Mouse (Mus musculus): Measurements from ENCODE around the gene Clstn1. TPM values are rescaled to one million over a fixed set of nuclear protein-coding genes. Genes with fewer than 3 reads are reported as not detected.

Gene Clstn1
- polyA plus RNA-seq, 1 experiment from 2014 or later: 138 TPM

DNA sequence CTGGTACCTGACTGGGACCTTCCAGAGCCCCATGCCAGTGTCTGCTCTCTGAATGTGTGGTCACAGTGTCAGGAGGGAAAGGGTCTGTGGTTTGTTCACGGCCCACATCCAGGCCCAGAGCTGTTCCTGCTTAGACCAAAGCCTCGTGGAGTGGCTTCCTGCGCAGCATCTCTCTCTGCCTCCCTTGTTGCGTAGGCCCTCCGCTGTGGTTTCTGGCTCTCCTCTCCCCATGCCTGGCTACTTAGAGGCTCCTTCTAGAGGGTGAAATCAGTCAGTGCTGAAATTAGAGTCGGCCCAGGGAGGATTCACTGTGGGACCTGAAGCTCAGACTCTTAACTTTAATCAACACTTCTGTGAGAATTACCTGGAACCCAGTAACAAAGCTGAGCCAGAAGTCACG lies 32.4 kb upstream of the Clstn1 start:
- Histone ChIP-seq H3K4me2 (replicated peaks) (no peak overlapping the region), H3K9ac (no peak overlapping the region), H3K27me3 (no peaks in the 10 kb centered on the region), H3K27ac (no peak overlapping the region), H3K36me3 (peaks cover 9% of the 10 kb centered on the region), H3K9me3 (replicated peaks) (no peaks in the 10 kb centered on the region), H3K4me3 (no peak overlapping the region), H3K4me1 (peaks cover 8% of the 10 kb centered on the region; the same call in 1 of the 2 replicates)
- WGBS: 78% methylated on average over 7 of the region's 7 CpGs
- ATAC-seq (ENCODE audit: low FRiP score): no peak

GRCm38 (mm10) chr4:149556111-149556510 lies 30.2 kb upstream of the Clstn1 start:
- ATAC-seq (ENCODE audit: low FRiP score): no peak
- no peaks in the 10 kb centered on the region for H3K9me3 ChIP-seq (replicated peaks)
- 90% methylated on average over 4 of the region's 4 CpGs for WGBS

DNA sequence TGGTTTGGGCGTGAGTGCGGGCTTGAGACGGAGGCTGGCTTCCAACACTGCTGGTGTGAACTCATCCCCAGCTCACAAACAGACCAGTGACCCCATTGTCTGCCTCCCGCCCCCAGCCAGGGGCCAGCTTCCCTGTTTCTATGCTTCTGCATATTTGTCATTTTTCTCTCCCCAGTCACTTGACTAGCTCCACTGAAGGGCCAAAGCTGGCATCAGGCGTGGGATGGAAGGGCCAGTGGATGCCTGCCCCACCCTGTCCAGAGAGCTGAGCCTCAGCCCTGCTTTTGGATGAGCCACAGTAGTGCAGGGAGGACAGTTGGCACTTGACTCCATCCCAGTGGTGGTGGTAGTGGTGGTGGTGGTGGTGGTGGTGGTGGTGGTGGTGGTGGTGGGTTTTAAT lies 28.4 kb upstream of the Clstn1 start:
- no peak overlapping the region for H3K4me3 ChIP-seq
- no peaks in the 10 kb centered on the region for H3K27me3 ChIP-seq
- H3K9me3 ChIP-seq (replicated peaks): no peaks in the 10 kb centered on the region
- ATAC-seq (ENCODE audit: low FRiP score): no peak
- H3K4me1 ChIP-seq: peaks cover 19% of the 10 kb centered on the region
- peaks cover 22% of the 10 kb centered on the region for H3K36me3 ChIP-seq
- no peak overlapping the region for H3K4me2 ChIP-seq (replicated peaks)
- no peak overlapping the region for H3K9ac ChIP-seq
- no peak overlapping the region for H3K27ac ChIP-seq
- 86% methylated on average over 5 of the region's 5 CpGs for WGBS

More at GRCm38 (mm10) chr4:149556111-149556510, 30.2 kb upstream of the Clstn1 start:
- no peak overlapping the region for H3K27ac ChIP-seq
- H3K4me2 ChIP-seq (replicated peaks): no peak overlapping the region
- H3K27me3 ChIP-seq: no peaks in the 10 kb centered on the region
- peaks cover 6% of the 10 kb centered on the region; the same call in 1 of the 2 replicates for H3K4me1 ChIP-seq
- no peak overlapping the region for H3K9ac ChIP-seq
- H3K4me3 ChIP-seq: no peak overlapping the region
- H3K36me3 ChIP-seq: peaks cover 22% of the 10 kb centered on the region

- no peaks in the 10 kb centered on the region for H3K27me3 ChIP-seq
- ATAC-seq (ENCODE audit: low FRiP score): no peak
- no peak overlapping the region for H3K9ac ChIP-seq
- H3K9me3 ChIP-seq (replicated peaks): no peaks in the 10 kb centered on the region
- no peak overlapping the region for H3K4me3 ChIP-seq
- H3K27ac ChIP-seq: no peak overlapping the region
- H3K36me3 ChIP-seq: peaks cover 22% of the 10 kb centered on the region
- H3K4me1 ChIP-seq: peaks cover 24% of the 10 kb centered on the region
- no peak overlapping the region for H3K4me2 ChIP-seq (replicated peaks)
- WGBS: 90% methylated on average over 3 of the region's 3 CpGs
Observed at GRCm38 (mm10) chr4:149558389-149558788, 27.9 kb upstream of the Clstn1 start.

- Histone ChIP-seq H3K4me1 (peaks cover 41% of the 10 kb centered on the region), H3K4me3 (no peak overlapping the region), H3K36me3 (peaks cover 19% of the 10 kb centered on the region), H3K9ac (no peak overlapping the region), H3K4me2 (replicated peaks) (no peak overlapping the region), H3K27me3 (no peaks in the 10 kb centered on the region), H3K27ac (peak overlapping the region; percentile 91), H3K9me3 (replicated peaks) (no peaks in the 10 kb centered on the region)
- ATAC-seq (ENCODE audit: low FRiP score): no peak
- 87% methylated on average over 4 of the region's 4 CpGs for WGBS
Observed at GRCm38 (mm10) chr4:149561392-149561791, 24.9 kb upstream of the Clstn1 start.

GRCm38 (mm10) chr4:149561986-149562904 lies 24.0 kb upstream of the Clstn1 start:
- H3K4me2 ChIP-seq (replicated peaks): peak overlapping the region; percentile 25
- H3K4me3 ChIP-seq: no peak overlapping the region
- peak overlapping the region; percentile 91 for H3K27ac ChIP-seq
- no peaks in the 10 kb centered on the region for H3K27me3 ChIP-seq
- H3K9ac ChIP-seq: peak overlapping the region; percentile 33; the same call in 1 of the 2 replicates
- 45% methylated on average over 21 of the region's 21 CpGs for WGBS
- peaks cover 19% of the 10 kb centered on the region for H3K36me3 ChIP-seq
- H3K9me3 ChIP-seq (replicated peaks): no peaks in the 10 kb centered on the region
- H3K4me1 ChIP-seq: peaks cover 43% of the 10 kb centered on the region
- peak; percentile 69 for ATAC-seq (ENCODE audit: low FRiP score)

DNA sequence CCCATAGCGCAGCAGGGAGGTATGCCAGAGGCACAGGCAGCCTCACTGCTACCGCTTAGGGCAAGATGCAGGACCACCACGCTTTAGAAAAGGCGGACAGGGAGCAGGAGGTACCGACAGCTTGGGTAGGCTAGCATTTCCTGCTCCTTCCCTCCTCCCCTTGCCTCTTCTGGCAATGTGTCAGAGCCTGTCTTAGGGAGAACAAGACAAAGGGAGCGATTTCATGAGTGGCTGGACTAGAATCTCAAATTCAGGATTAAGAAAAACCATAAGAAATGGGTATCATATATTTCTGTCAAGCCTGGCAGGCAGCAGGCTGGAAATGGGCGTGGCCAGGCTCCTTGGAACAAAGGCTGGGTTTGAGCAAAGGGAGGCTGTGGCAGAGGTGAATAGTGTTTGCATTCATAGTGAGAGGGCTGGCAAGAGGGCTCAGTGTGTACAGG lies 23.3 kb upstream of the Clstn1 start:
- H3K36me3 ChIP-seq: peaks cover 17% of the 10 kb centered on the region
- H3K4me2 ChIP-seq (replicated peaks): peak overlapping the region; percentile 25
- peaks cover 50% of the 10 kb centered on the region for H3K4me1 ChIP-seq
- 18% methylated on average over 7 of the region's 7 CpGs for WGBS
- no peaks in the 10 kb centered on the region for H3K9me3 ChIP-seq (replicated peaks)
- H3K9ac ChIP-seq: peak overlapping the region; percentile 23; the same call in 1 of the 2 replicates
- ATAC-seq (ENCODE audit: low FRiP score): peak; percentile 57
- H3K4me3 ChIP-seq: no peak overlapping the region
- H3K27ac ChIP-seq: peak overlapping the region; percentile 91
- H3K27me3 ChIP-seq: no peaks in the 10 kb centered on the region

GRCm38 (mm10) chr4:149563941-149564361 lies 22.3 kb upstream of the Clstn1 start:
- H3K9me3 ChIP-seq (replicated peaks): no peaks in the 10 kb centered on the region
- no peak overlapping the region for H3K9ac ChIP-seq
- no peak for ATAC-seq (ENCODE audit: low FRiP score)
- H3K27ac ChIP-seq: peak overlapping the region; percentile 91
- H3K27me3 ChIP-seq: no peaks in the 10 kb centered on the region
- 86% methylated on average over 10 of the region's 10 CpGs for WGBS
- no peak overlapping the region for H3K4me3 ChIP-seq
- peaks cover 13% of the 10 kb centered on the region for H3K36me3 ChIP-seq
- H3K4me1 ChIP-seq: peaks cover 50% of the 10 kb centered on the region
- H3K4me2 ChIP-seq (replicated peaks): peak overlapping the region; percentile 11; the same call in 1 of the 2 replicates

- Histone ChIP-seq H3K4me3 (no peak overlapping the region), H3K4me1 (peaks cover 50% of the 10 kb centered on the region), H3K4me2 (replicated peaks) (peak overlapping the region; percentile 37), H3K36me3 (peaks cover 6% of the 10 kb centered on the region), H3K27me3 (no peaks in the 10 kb centered on the region), H3K27ac (peak overlapping the region; percentile 91), H3K9me3 (replicated peaks) (no peaks in the 10 kb centered on the region), H3K9ac (no peak overlapping the region)
- WGBS: 55% methylated on average over 20 of the region's 20 CpGs
- ATAC-seq (ENCODE audit: low FRiP score): peak; percentile 65
Observed at GRCm38 (mm10) chr4:149564452-149565407, 21.5 kb upstream of the Clstn1 start.

DNA sequence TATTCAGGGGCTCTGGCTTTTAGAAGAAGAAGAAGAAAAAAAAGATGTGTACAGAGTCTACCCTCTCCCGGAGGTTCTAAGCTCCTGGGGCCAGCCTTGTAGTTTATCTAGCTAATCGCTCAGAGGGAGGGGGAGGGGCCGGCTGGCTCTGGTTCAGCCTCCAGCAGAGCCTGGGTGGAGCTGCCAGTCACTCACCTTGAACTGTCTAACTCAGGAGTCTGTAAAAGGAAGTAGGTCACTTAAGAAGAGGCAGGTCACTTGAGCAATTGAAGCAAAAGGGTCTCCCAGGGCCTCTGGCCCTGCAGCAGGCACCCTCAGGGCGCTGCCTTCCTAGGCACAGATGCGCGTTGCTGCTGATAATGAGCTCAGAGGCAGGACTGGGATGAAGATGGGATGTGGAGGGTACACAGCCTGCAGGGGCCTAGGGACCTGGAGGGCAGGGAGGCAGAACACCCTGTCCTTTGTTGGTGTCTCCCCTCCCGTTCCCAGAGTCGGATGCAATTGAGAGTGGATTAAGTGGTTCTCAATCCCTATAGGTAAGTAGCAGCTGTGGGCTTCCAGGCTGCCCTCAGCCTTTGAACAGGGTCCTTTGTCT lies 18.7 kb upstream of the Clstn1 start:
- Histone ChIP-seq H3K4me2 (replicated peaks) (no peak overlapping the region), H3K27ac (peak overlapping the region; percentile 48), H3K36me3 (no peaks in the 10 kb centered on the region), H3K9ac (no peak overlapping the region), H3K4me3 (no peak overlapping the region), H3K27me3 (no peaks in the 10 kb centered on the region), H3K9me3 (replicated peaks) (no peaks in the 10 kb centered on the region), H3K4me1 (peaks cover 53% of the 10 kb centered on the region)
- peak; percentile 26; the same call in 1 of the 2 replicates for ATAC-seq (ENCODE audit: low FRiP score)
- 16% methylated on average over 8 of the region's 8 CpGs for WGBS

- Histone ChIP-seq H3K27ac (no peak overlapping the region), H3K9me3 (replicated peaks) (no peaks in the 10 kb centered on the region), H3K36me3 (no peaks in the 10 kb centered on the region), H3K4me2 (replicated peaks) (no peak overlapping the region), H3K4me3 (no peak overlapping the region), H3K9ac (no peak overlapping the region), H3K4me1 (peaks cover 43% of the 10 kb centered on the region), H3K27me3 (no peaks in the 10 kb centered on the region)
- whole genome bisulfite sequencing: 53% methylated on average over 6 of the region's 6 CpGs
- ATAC-seq (ENCODE audit: low FRiP score): no peak
Observed at GRCm38 (mm10) chr4:149568622-149569021, 17.6 kb upstream of the Clstn1 start.

All from hindbrain, embryonic 12.5 days (tissue).